Mouse (Mus musculus): ENCODE measurements at regions not wholly inside any gene's neighbourhood (a gene's known extent, or its start where the extent isn't known, plus 50 kb on each side); places are given as distances from the start of the nearest gene placed in this dataset.

GRCm38 (mm10) chr2:158965003-158965665 lies 170.5 kb downstream of the Dhx35 start:
- WGBS, result 90% methylated on average over 6 of the region's 6 CpGs
- H3K36me3 ChIP-seq, result no peaks in the 10 kb centered on the region
- DNase-seq (ENCODE audit: low spot score), result no peak

GRCm38 (mm10) chr2:158972178-158972577 lies 177.6 kb downstream of the Dhx35 start:
- 71% methylated on average over 2 of the region's 2 CpGs for WGBS
- H3K36me3 ChIP-seq, result no peaks in the 10 kb centered on the region
- H3K4me1 ChIP-seq, result no peaks in the 10 kb centered on the region
- H3K4me3 ChIP-seq, result no peak overlapping the region
- H3K27me3 ChIP-seq (ENCODE audit: low read depth, poor library complexity, severe bottlenecking), result no peaks in the 10 kb centered on the region
- no peak for DNase-seq (ENCODE audit: low spot score)
- no peak overlapping the region for H3K27ac ChIP-seq (replicated peaks)
- no peaks in the 10 kb centered on the region for H3K9me3 ChIP-seq (replicated peaks)

More at GRCm38 (mm10) chr2:158965003-158965665, 170.5 kb downstream of the Dhx35 start:
- Histone ChIP-seq H3K4me1 (no peaks in the 10 kb centered on the region), H3K27me3 (ENCODE audit: low read depth, poor library complexity, severe bottlenecking) (no peaks in the 10 kb centered on the region), H3K9me3 (replicated peaks) (no peaks in the 10 kb centered on the region), H3K27ac (replicated peaks) (no peak overlapping the region), H3K4me3 (no peak overlapping the region)

- DNase-seq (ENCODE audit: low spot score), result peak; percentile 25
- no peak overlapping the region for H3K4me3 ChIP-seq
- WGBS, result 84% methylated on average over 17 of the region's 17 CpGs
- no peaks in the 10 kb centered on the region for H3K27me3 ChIP-seq (ENCODE audit: low read depth, poor library complexity, severe bottlenecking)
- H3K9me3 ChIP-seq (replicated peaks), result no peaks in the 10 kb centered on the region
- no peak overlapping the region for H3K27ac ChIP-seq (replicated peaks)
- H3K4me1 ChIP-seq, result no peaks in the 10 kb centered on the region
- no peaks in the 10 kb centered on the region for H3K36me3 ChIP-seq
These were observed 191.0 kb downstream of the Dhx35 start for GRCm38 (mm10) chr2:158985529-158986148.

- H3K27me3 ChIP-seq (ENCODE audit: low read depth, poor library complexity, severe bottlenecking), result no peaks in the 10 kb centered on the region; the same call in 1 of the 2 replicates
- 28% methylated on average over 17 of the region's 17 CpGs for WGBS
- H3K4me3 ChIP-seq, result peak overlapping the region; percentile 39
These were observed 208.0 kb downstream of the Dhx35 start for GRCm38 (mm10) chr2:159002481-159003186.

GRCm38 (mm10) chr2:159003187-159003497 lies 208.5 kb downstream of the Dhx35 start:
- H3K27ac ChIP-seq (replicated peaks), result peak overlapping the region; percentile 70
- peak overlapping the region; percentile 39; the same call in 1 of the 2 replicates for H3K4me3 ChIP-seq

More at GRCm38 (mm10) chr2:159002481-159003186, 208.0 kb downstream of the Dhx35 start:
- Histone ChIP-seq H3K4me1 (peaks cover 25% of the 10 kb centered on the region), H3K36me3 (no peaks in the 10 kb centered on the region), H3K9me3 (replicated peaks) (no peaks in the 10 kb centered on the region), H3K27ac (replicated peaks) (peak overlapping the region; percentile 70)
- peak; percentile 52 for DNase-seq (ENCODE audit: low spot score)

GRCm38 (mm10) chr2:159004417-159004816 lies 209.8 kb downstream of the Dhx35 start:
- Histone ChIP-seq H3K36me3 (no peaks in the 10 kb centered on the region), H3K27ac (replicated peaks) (peak overlapping the region; percentile 38; the same call in 1 of the 2 replicates), H3K4me3 (no peak overlapping the region), H3K4me1 (peaks cover 25% of the 10 kb centered on the region), H3K9me3 (replicated peaks) (no peaks in the 10 kb centered on the region), H3K27me3 (ENCODE audit: low read depth, poor library complexity, severe bottlenecking) (no peaks in the 10 kb centered on the region; the same call in 1 of the 2 replicates)
- WGBS, result 81% methylated on average over 9 of the region's 9 CpGs
- DNase-seq (ENCODE audit: low spot score), result no peak

More at GRCm38 (mm10) chr2:159003187-159003497, 208.5 kb downstream of the Dhx35 start:
- WGBS, result 35% methylated on average over 4 of the region's 4 CpGs
- no peaks in the 10 kb centered on the region for H3K9me3 ChIP-seq (replicated peaks)
- DNase-seq (ENCODE audit: low spot score), result no peak
- no peaks in the 10 kb centered on the region for H3K36me3 ChIP-seq
- peaks cover 25% of the 10 kb centered on the region for H3K4me1 ChIP-seq
- H3K27me3 ChIP-seq (ENCODE audit: low read depth, poor library complexity, severe bottlenecking), result no peaks in the 10 kb centered on the region; the same call in 1 of the 2 replicates

- 89% methylated on average over 4 of the region's 4 CpGs for WGBS
- no peak for DNase-seq (ENCODE audit: low spot score)
- Histone ChIP-seq H3K9me3 (replicated peaks) (no peaks in the 10 kb centered on the region), H3K4me3 (no peak overlapping the region), H3K36me3 (no peaks in the 10 kb centered on the region), H3K27ac (replicated peaks) (no peak overlapping the region), H3K27me3 (ENCODE audit: low read depth, poor library complexity, severe bottlenecking) (no peaks in the 10 kb centered on the region), H3K4me1 (no peaks in the 10 kb centered on the region)
These were observed 218.1 kb downstream of the Dhx35 start for GRCm38 (mm10) chr2:159012725-159013124.

GRCm38 (mm10) chr2:159014553-159014952 lies 219.9 kb downstream of the Dhx35 start:
- no peaks in the 10 kb centered on the region for H3K9me3 ChIP-seq (replicated peaks)
- no peaks in the 10 kb centered on the region for H3K4me1 ChIP-seq
- no peaks in the 10 kb centered on the region for H3K27me3 ChIP-seq (ENCODE audit: low read depth, poor library complexity, severe bottlenecking)
- no peaks in the 10 kb centered on the region for H3K36me3 ChIP-seq
- no peak for DNase-seq (ENCODE audit: low spot score)
- no peak overlapping the region for H3K4me3 ChIP-seq
- WGBS, result 86% methylated on average over 8 of the region's 8 CpGs
- H3K27ac ChIP-seq (replicated peaks), result no peak overlapping the region

GRCm38 (mm10) chr2:159019921-159020534 lies 225.4 kb downstream of the Dhx35 start:
- Histone ChIP-seq H3K4me1 (no peaks in the 10 kb centered on the region), H3K27ac (replicated peaks) (no peak overlapping the region), H3K27me3 (ENCODE audit: low read depth, poor library complexity, severe bottlenecking) (no peaks in the 10 kb centered on the region), H3K9me3 (replicated peaks) (no peaks in the 10 kb centered on the region), H3K36me3 (no peaks in the 10 kb centered on the region), H3K4me3 (no peak overlapping the region)
- no peak for DNase-seq (ENCODE audit: low spot score)
- WGBS, result 80% methylated on average over 4 of the region's 4 CpGs

GRCm38 (mm10) chr2:159032147-159032546 lies 237.5 kb downstream of the Dhx35 start:
- 82% methylated on average over 8 of the region's 8 CpGs for WGBS
- Histone ChIP-seq H3K4me1 (peaks cover 10% of the 10 kb centered on the region; the same call in 1 of the 2 replicates), H3K27me3 (ENCODE audit: low read depth, poor library complexity, severe bottlenecking) (no peaks in the 10 kb centered on the region), H3K4me3 (no peak overlapping the region), H3K36me3 (no peaks in the 10 kb centered on the region), H3K9me3 (replicated peaks) (no peaks in the 10 kb centered on the region), H3K27ac (replicated peaks) (no peak overlapping the region)
- DNase-seq (ENCODE audit: low spot score), result no peak

GRCm38 (mm10) chr2:159039916-159040315 lies 245.3 kb downstream of the Dhx35 start:
- Histone ChIP-seq H3K4me3 (no peak overlapping the region), H3K27ac (replicated peaks) (no peak overlapping the region), H3K4me1 (no peaks in the 10 kb centered on the region), H3K36me3 (no peaks in the 10 kb centered on the region), H3K27me3 (ENCODE audit: low read depth, poor library complexity, severe bottlenecking) (no peaks in the 10 kb centered on the region), H3K9me3 (replicated peaks) (no peaks in the 10 kb centered on the region)
- 67% methylated on average over 4 of the region's 4 CpGs for WGBS
- DNase-seq (ENCODE audit: low spot score), result no peak

- Histone ChIP-seq H3K36me3 (no peaks in the 10 kb centered on the region), H3K27ac (replicated peaks) (no peak overlapping the region), H3K4me1 (peaks cover 6% of the 10 kb centered on the region), H3K27me3 (ENCODE audit: low read depth, poor library complexity, severe bottlenecking) (no peaks in the 10 kb centered on the region), H3K4me3 (no peak overlapping the region), H3K9me3 (replicated peaks) (no peaks in the 10 kb centered on the region)
- WGBS, result 67% methylated on average over 10 of the region's 10 CpGs
- no peak for DNase-seq (ENCODE audit: low spot score)
These were observed 258.9 kb downstream of the Dhx35 start for GRCm38 (mm10) chr2:159053534-159053933.

Data from midbrain, embryonic 10.5 days (tissue).